Mouse (Mus musculus) liver, postnatal 0 days (tissue): ENCODE results near the gene Gm20388.

Experiments
- CTCF ChIP-seq: sonication (generic); IDR thresholded peaks from 2 replicates; pipeline ENCODE4 v1.5.1; 2016; ENCODE audit warnings: antibody characterized with exemption, low read depth
- EP300 ChIP-seq: IDR thresholded peaks from 2 replicates; pipeline ENCODE4 v1.6.1; 2016; ENCODE audit warnings: antibody characterized with exemption, low read depth, mild to moderate bottlenecking

DNA sequence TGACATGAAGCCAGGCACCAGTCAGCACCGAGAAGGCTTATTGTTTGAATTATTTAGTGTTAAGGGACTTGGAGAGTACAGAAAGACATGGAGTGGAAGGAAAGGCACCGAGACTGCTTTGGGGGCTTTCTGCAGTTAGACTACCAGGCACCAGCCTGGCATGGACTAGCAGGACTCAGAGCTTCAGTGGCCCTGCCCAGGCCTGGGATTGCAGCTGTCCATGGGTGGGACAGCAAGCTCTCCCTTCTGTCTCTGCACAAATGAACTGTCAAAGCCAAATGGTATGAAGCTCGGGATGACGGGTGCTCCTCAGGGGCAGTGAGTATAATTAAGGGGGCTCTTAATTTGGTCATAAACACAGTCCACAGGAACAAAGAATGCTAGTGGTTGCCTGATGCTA is 3153.4 kb downstream of the Gm20388 start:
- no peak for TF ChIP-seq CTCF
- no peak for TF ChIP-seq EP300
